Mouse (Mus musculus) forebrain, embryonic 15.5 days (tissue): Measurements from ENCODE around the gene Rhbdf1. TPM values are rescaled to one million over a fixed set of nuclear protein-coding genes. Genes with fewer than 3 reads are reported as not detected.

ENCODE experiments used
- ATAC-seq: fragments of 200-750 bp; cut with Nextera tagmentation; replicated peaks from 2 replicates; pipeline ENCODE4 v1.8.0; 2017; ENCODE audit warnings: mild to moderate bottlenecking, moderate TSS enrichment, moderate library complexity
- H3K27ac ChIP-seq: fragments of 300-500 bp; sonication (generic); replicated peaks from 2 replicates; pipeline ENCODE4 v1.5.1; 2015; ENCODE audit warnings: mild to moderate bottlenecking, inconsistent platforms
- H3K27me3 ChIP-seq: fragments of 300-500 bp; sonication (generic); 2 replicates; pipeline ENCODE4 v1.6.1; 2015; ENCODE audit warnings: inconsistent platforms
- H3K36me3 ChIP-seq: fragments of 300-500 bp; sonication (generic); 2 replicates; pipeline ENCODE4 v1.6.1; 2015; ENCODE audit warnings: mild to moderate bottlenecking, inconsistent platforms
- H3K4me1 ChIP-seq: fragments of 300-500 bp; sonication (generic); 2 replicates; pipeline ENCODE4 v1.6.1; 2015; ENCODE audit warnings: inconsistent platforms
- H3K4me2 ChIP-seq: fragments of 300-500 bp; sonication (generic); replicated peaks from 2 replicates; pipeline ENCODE4 v1.6.1; 2015; ENCODE audit warnings: mild to moderate bottlenecking, inconsistent platforms
- H3K4me3 ChIP-seq: fragments of 300-500 bp; sonication (generic); 2 replicates; pipeline ENCODE4 v1.5.1; 2015; ENCODE audit warnings: mild to moderate bottlenecking, inconsistent platforms
- H3K9ac ChIP-seq: fragments of 300-500 bp; sonication (generic); replicated peaks from 2 replicates; pipeline ENCODE4 v1.6.1; 2015; ENCODE audit warnings: mild to moderate bottlenecking, inconsistent platforms
- H3K9me3 ChIP-seq: fragments of 300-500 bp; sonication (generic); 2 replicates; pipeline ENCODE4 v1.6.1; 2016; ENCODE audit warnings: inconsistent platforms
- WGBS: fragments of 180-500 bp; shearing (Covaris S2); methylation state at CpG from one replicate; pipeline ENCODE4 v1.1.7; 2015; ENCODE audit warnings: mixed read lengths; 5-methylcytosine and 5-hydroxymethylcytosine counted together
- polyA plus RNA-seq: library from polyadenylated mRNA; unstranded; fragments of >200 nt; fragmentation: Nextera tagmentation; extraction: Ambion mirVana; gene quantifications from 2 replicates; pipeline ENCODE4 v1.2.1, GENCODE M21; 2015

The Rhbdf1 gene
- polyA plus RNA-seq, 1 experiment from 2014 or later = 16.7 TPM

GRCm38 (mm10) chr11:32236712-32237410, 14.8 kb upstream of the Rhbdf1 start:
- Histone ChIP-seq H3K4me1 (peaks cover 53% of the 10 kb centered on the region), H3K4me2 (no peak overlapping the region), H3K4me3 (no peak overlapping the region), H3K9me3 (no peaks in the 10 kb centered on the region), H3K27ac (peak overlapping the region; percentile 85), H3K36me3 (peaks cover 32% of the 10 kb centered on the region), H3K9ac (no peak overlapping the region), H3K27me3 (no peaks in the 10 kb centered on the region)
- no peak for ATAC-seq
- WGBS = 45% methylated on average over 9 of the region's 9 CpGs

GRCm38 (mm10) chr11:32236132-32236531, 14.0 kb upstream of the Rhbdf1 start:
- Histone ChIP-seq H3K27me3 (no peaks in the 10 kb centered on the region), H3K4me3 (no peak overlapping the region), H3K27ac (peak overlapping the region; percentile 85), H3K9me3 (no peaks in the 10 kb centered on the region), H3K9ac (no peak overlapping the region), H3K36me3 (peaks cover 32% of the 10 kb centered on the region), H3K4me2 (no peak overlapping the region), H3K4me1 (peaks cover 53% of the 10 kb centered on the region)
- WGBS = 23% methylated on average over 2 of the region's 2 CpGs
- peak; percentile 41 for ATAC-seq

GRCm38 (mm10) chr11:32235646-32236045, 13.5 kb upstream of the Rhbdf1 start:
- peaks cover 53% of the 10 kb centered on the region for H3K4me1 ChIP-seq
- H3K9ac ChIP-seq = 0 out of 2 replicates have a peak overlapping the region, but pooled peaks have one; percentile 1
- no peak overlapping the region for H3K4me2 ChIP-seq
- WGBS = 13% methylated on average over 3 of the region's 3 CpGs
- H3K27me3 ChIP-seq = no peaks in the 10 kb centered on the region
- H3K36me3 ChIP-seq = peaks cover 31% of the 10 kb centered on the region
- H3K4me3 ChIP-seq = no peak overlapping the region
- no peaks in the 10 kb centered on the region for H3K9me3 ChIP-seq
- ATAC-seq = peak; percentile 73
- H3K27ac ChIP-seq = peak overlapping the region; percentile 85

- Histone ChIP-seq H3K4me1 (peaks cover 53% of the 10 kb centered on the region), H3K36me3 (peaks cover 27% of the 10 kb centered on the region), H3K4me2 (no peak overlapping the region), H3K27me3 (no peaks in the 10 kb centered on the region), H3K9ac (no peak overlapping the region), H3K27ac (peak overlapping the region; percentile 85), H3K9me3 (no peaks in the 10 kb centered on the region), H3K4me3 (no peak overlapping the region)
- WGBS = 84% methylated on average over 6 of the region's 6 CpGs
- ATAC-seq = 0 out of 2 replicates have a peak, but pooled peaks have one; percentile 9
Measured at GRCm38 (mm10) chr11:32234816-32235485, 12.9 kb upstream of the Rhbdf1 start.

GRCm38 (mm10) chr11:32233895-32234294, 11.8 kb upstream of the Rhbdf1 start:
- peaks cover 53% of the 10 kb centered on the region for H3K4me1 ChIP-seq
- no peak for ATAC-seq
- no peak overlapping the region for H3K9ac ChIP-seq
- peak overlapping the region; percentile 85; the same call in 1 of the 2 replicates for H3K27ac ChIP-seq
- no peak overlapping the region for H3K4me3 ChIP-seq
- H3K4me2 ChIP-seq = no peak overlapping the region
- H3K36me3 ChIP-seq = peaks cover 24% of the 10 kb centered on the region
- no peaks in the 10 kb centered on the region for H3K27me3 ChIP-seq
- H3K9me3 ChIP-seq = no peaks in the 10 kb centered on the region
- WGBS = 77% methylated on average over 3 of the region's 3 CpGs

GRCm38 (mm10) chr11:32232848-32233247, 10.7 kb upstream of the Rhbdf1 start:
- Histone ChIP-seq H3K9me3 (no peaks in the 10 kb centered on the region), H3K4me2 (no peak overlapping the region), H3K36me3 (peaks cover 24% of the 10 kb centered on the region), H3K27me3 (no peaks in the 10 kb centered on the region), H3K27ac (no peak overlapping the region), H3K4me3 (no peak overlapping the region), H3K9ac (no peak overlapping the region), H3K4me1 (peaks cover 47% of the 10 kb centered on the region)
- ATAC-seq = no peak
- WGBS = 81% methylated on average over 10 of the region's 10 CpGs

GRCm38 (mm10) chr11:32231125-32231524, 9.0 kb upstream of the Rhbdf1 start:
- WGBS = 93% methylated on average over 2 of the region's 2 CpGs
- peaks cover 24% of the 10 kb centered on the region for H3K36me3 ChIP-seq
- ATAC-seq = no peak

GRCm38 (mm10) chr11:32230220-32230619, 8.1 kb upstream of the Rhbdf1 start:
- ATAC-seq = no peak
- H3K9me3 ChIP-seq = no peaks in the 10 kb centered on the region
- no peak overlapping the region for H3K9ac ChIP-seq
- no peak overlapping the region for H3K4me3 ChIP-seq
- H3K36me3 ChIP-seq = peaks cover 24% of the 10 kb centered on the region
- H3K27ac ChIP-seq = no peak overlapping the region
- peaks cover 45% of the 10 kb centered on the region for H3K4me1 ChIP-seq
- 74% methylated on average over 4 of the region's 4 CpGs for WGBS
- no peaks in the 10 kb centered on the region for H3K27me3 ChIP-seq
- no peak overlapping the region for H3K4me2 ChIP-seq

More at GRCm38 (mm10) chr11:32231125-32231524, 9.0 kb upstream of the Rhbdf1 start:
- Histone ChIP-seq H3K4me3 (no peak overlapping the region), H3K9ac (no peak overlapping the region), H3K9me3 (no peaks in the 10 kb centered on the region), H3K4me1 (peaks cover 45% of the 10 kb centered on the region), H3K27ac (no peak overlapping the region), H3K4me2 (no peak overlapping the region), H3K27me3 (no peaks in the 10 kb centered on the region)

GRCm38 (mm10) chr11:32228292-32228845, 6.3 kb upstream of the Rhbdf1 start:
- WGBS = 87% methylated on average over 3 of the region's 3 CpGs
- Histone ChIP-seq H3K4me1 (peaks cover 37% of the 10 kb centered on the region), H3K9me3 (no peaks in the 10 kb centered on the region), H3K27ac (no peak overlapping the region), H3K36me3 (peaks cover 15% of the 10 kb centered on the region), H3K27me3 (peaks cover 5% of the 10 kb centered on the region; the same call in 1 of the 2 replicates), H3K4me2 (no peak overlapping the region), H3K4me3 (no peak overlapping the region), H3K9ac (no peak overlapping the region)
- ATAC-seq = no peak

- no peak overlapping the region for H3K4me3 ChIP-seq
Measured at GRCm38 (mm10) chr11:32227555-32227954, 5.5 kb upstream of the Rhbdf1 start.

GRCm38 (mm10) chr11:32227041-32227440, 4.9 kb upstream of the Rhbdf1 start:
- Histone ChIP-seq H3K4me3 (peak overlapping the region; percentile 65), H3K4me2 (peak overlapping the region; percentile 73), H3K9ac (peak overlapping the region; percentile 74), H3K27ac (peak overlapping the region; percentile 73; the same call in 1 of the 2 replicates), H3K9me3 (no peaks in the 10 kb centered on the region), H3K27me3 (peaks cover 18% of the 10 kb centered on the region), H3K4me1 (peaks cover 45% of the 10 kb centered on the region), H3K36me3 (peaks cover 8% of the 10 kb centered on the region)
- WGBS = 34% methylated on average over 1 of the region's 1 CpGs
- peak; percentile 1; the same call in 1 of the 2 replicates for ATAC-seq

More at GRCm38 (mm10) chr11:32227555-32227954, 5.5 kb upstream of the Rhbdf1 start:
- Histone ChIP-seq H3K27me3 (peaks cover 13% of the 10 kb centered on the region), H3K9me3 (no peaks in the 10 kb centered on the region), H3K4me2 (no peak overlapping the region), H3K9ac (no peak overlapping the region), H3K4me1 (peaks cover 40% of the 10 kb centered on the region), H3K36me3 (peaks cover 13% of the 10 kb centered on the region), H3K27ac (no peak overlapping the region)
- 85% methylated on average over 9 of the region's 9 CpGs for WGBS
- no peak for ATAC-seq
